Mouse (Mus musculus) kidney, adult 11 months (tissue): ENCODE results near the gene Scyl1.

Experiments
- DNase-seq: peaks from one replicate; pipeline ENCODE4 v3.0.0; 2022

The Scyl1 gene

DNA sequence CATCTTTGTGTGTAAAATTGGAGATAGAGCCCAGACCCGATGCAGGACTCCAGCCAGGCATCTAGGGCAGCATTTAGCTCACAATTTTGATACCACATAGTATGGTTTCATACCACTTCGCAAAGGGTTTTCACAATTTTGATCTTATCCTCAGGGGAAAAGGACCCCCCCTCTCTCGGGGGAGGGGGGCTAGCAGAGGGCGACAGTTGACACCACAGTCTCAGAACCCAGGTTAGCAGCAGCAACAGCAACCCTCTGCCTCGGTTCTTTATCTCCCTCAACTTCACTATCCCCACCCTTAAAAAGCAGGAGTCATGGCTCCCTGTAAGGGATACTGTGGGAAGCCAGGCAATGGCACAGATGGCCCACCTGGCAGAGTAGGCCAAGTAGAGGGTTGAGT is 58.0 kb downstream of the Scyl1 start:
- no peak for DNase-seq

DNA sequence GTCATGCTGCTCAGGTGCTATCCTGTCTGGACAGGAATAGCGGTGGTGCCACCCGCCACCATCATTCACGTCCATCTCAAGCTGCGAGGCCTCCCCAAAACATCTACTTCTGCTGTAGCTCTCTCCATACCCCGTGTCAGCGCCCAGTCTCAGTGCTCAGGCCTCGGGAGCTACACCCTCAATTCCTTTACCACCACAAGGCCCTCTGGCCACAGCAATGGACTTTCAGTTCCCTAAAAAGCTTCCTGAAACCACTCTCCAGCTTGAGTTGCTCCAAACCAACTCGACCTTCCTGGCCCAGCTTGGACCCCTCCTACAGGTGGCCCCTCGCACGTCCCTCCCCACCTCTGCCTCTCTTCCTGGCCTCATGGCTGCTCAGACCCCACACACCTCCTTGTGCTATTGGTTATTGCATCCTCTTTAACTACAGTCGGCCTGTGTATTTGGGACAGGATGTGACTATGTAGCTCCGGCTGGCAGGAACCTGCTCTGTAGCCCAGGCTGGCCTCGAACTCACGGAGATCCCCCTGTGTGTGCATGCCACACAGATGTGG is 59.2 kb downstream of the Scyl1 start:
- no peak for DNase-seq

DNA sequence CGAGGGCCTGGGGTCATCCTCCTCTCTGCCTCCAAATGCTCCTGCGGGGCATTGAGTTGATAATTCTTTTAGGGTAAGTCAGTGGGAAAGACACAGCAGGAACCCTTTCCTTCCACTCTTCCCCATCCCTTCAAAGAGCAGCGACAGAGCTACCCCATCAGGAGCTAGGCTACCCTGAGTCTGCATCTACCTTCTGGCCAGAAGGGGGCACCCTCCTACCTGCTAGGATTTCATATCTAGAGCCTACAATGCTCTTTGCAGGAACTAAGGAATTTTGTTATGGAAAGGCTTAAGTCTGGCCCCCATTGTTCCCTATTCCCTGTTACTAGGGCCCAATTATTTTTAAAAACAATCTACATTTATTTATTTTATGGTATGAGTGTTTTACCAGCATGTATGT is 60.0 kb downstream of the Scyl1 start:
- peak; percentile 68 for DNase-seq

DNA sequence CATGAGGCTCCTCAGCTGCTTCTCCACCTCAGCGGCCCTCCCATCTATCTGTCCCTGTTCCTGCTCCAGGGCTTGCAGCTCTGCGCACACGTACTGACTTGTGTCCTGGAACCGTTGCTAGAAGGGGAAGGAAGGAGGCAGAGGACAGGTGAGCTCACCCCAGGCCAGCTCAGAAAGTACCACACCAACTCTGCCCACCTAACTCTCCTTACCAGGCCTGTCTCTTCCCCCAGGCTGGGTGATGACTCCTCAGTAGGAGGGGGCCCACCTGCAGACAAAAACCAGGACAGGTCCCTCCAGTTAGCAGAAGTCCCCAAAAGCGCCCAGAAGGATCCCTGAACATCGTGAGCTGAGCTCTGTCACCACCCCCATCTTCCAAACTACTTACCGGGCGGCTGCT is 60.6 kb downstream of the Scyl1 start:
- no peak for DNase-seq

DNA sequence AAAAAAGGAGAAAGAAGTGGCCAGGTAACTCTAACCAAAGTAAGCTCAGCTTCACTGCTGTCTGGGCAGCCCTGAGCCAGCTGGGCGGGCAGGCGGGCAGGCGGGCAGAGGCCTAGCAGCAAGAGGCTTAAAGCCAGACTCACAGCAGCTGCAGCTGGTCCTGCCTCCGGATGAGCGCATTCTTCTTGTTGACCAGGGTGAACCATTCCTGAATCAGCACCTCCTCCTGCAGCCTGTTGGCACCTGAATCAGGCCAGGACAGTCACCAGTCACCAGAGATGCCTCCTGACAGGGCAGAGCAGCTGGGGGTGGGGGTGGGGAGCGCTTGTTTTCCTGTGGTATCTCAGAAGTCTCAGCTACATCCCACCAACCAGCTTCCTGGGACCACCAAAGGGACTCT is 61.2 kb downstream of the Scyl1 start:
- no peak for DNase-seq
